Mouse (Mus musculus) lung, adult 2 months (tissue): ENCODE data around the gene Spink8. TPM values are rescaled to one million over a fixed set of nuclear protein-coding genes. Genes with fewer than 3 reads are reported as not detected.
A peak's percentile ranks its signal among the peaks of the same experiment; 100 is the strongest.

Source experiments
- DNase-seq: peaks from one replicate; pipeline ENCODE4 v3.0.0; 2022
- H3K4me1 ChIP-seq: fragments of 200-500 bp; 2 replicates; pipeline ENCODE4 v1.6.1; 2011; ENCODE audit warnings: low read length; ENCODE audit not compliant: control insufficient read depth, insufficient read depth
- H3K4me3 ChIP-seq: fragments of 200-500 bp; replicated peaks from 2 replicates; pipeline ENCODE3; 2011; ENCODE audit warnings: low read depth, mild to moderate bottlenecking, control low read depth, low read length; ENCODE audit errors: extremely low read depth
- CTCF ChIP-seq: fragments of 200-500 bp; IDR thresholded peaks from 2 replicates; pipeline ENCODE4 v1.5.1; 2011; ENCODE audit warnings: mild to moderate bottlenecking, low read length, control low read depth; ENCODE audit not compliant: insufficient read depth
- POLR2A ChIP-seq: fragments of 200-500 bp; IDR thresholded peaks from 2 replicates; pipeline ENCODE4 v1.6.1; 2011; ENCODE audit warnings: low read depth, mild to moderate bottlenecking, control low read depth, low read length, borderline replicate concordance; ENCODE audit errors: extremely low read depth
- WGBS: fragments of 180-500 bp; shearing (Covaris S2); methylation state at CpG from one replicate; pipeline ENCODE4 v1.1.7; 2018; 5-methylcytosine and 5-hydroxymethylcytosine counted together
- polyA plus RNA-seq: library from polyadenylated mRNA; depleted of rRNA; stranded (reverse); fragments of >200 nt; gene quantifications from 2 replicates; pipeline ENCODE4 v1.2.3, GENCODE M21; 2012

Gene Spink8
- polyA plus RNA-seq, 1 experiment, result not detected

DNA sequence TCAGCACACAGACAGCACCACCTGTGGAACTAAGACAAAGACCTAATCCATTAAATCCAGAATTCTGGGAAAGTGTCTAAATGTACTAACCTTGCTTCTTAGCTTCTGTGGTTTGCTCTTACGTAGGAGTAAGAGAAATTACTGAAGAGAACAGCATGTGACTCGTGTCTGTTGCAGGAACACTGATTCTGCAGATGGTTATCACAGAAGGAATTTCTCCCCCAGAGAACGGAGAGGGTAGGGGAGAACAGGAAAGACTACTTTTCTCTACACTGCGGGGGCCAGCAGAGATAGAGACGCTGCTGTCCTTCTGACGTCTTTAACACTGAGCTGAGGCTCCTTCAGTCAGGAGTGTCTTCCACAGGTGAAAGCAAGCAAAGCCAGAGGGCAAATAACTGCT, 4.3 kb downstream of the Spink8 start:
- Histone ChIP-seq H3K4me3 (no peak overlapping the region), H3K4me1 (no peaks in the 10 kb centered on the region)
- TF ChIP-seq CTCF (no peak), POLR2A (no peak)
- DNase-seq, result no peak
- 32% methylated on average over 6 of the region's 6 CpGs for WGBS

- H3K4me3 ChIP-seq, result no peak overlapping the region
- TF ChIP-seq POLR2A, result no peak
- no peak for TF ChIP-seq CTCF
- WGBS, result 41% methylated on average over 4 of the region's 4 CpGs
- DNase-seq, result no peak
- H3K4me1 ChIP-seq, result no peaks in the 10 kb centered on the region
Observed at GRCm38 (mm10) chr9:109825739-109826138, 13.7 kb downstream of the Spink8 start.

DNA sequence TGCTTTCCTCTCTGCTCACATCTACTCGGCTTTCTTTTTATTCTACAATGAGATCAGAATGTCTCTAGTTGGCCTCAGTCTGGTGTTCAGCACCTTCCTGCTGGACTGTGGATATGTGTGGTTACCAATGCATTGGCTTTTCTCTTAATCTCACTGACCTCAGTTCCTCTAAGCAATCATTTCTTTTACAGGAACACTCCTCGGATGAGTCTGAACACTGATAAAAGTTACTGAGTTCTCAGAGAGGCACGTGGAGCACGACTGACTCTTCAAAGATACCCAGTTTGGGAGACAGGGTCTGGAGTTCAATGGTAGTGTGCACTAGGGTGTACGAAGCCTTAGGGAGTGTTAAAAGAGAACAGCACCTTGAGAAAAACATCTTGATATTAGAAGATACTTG, 14.1 kb downstream of the Spink8 start:
- Histone ChIP-seq H3K4me1 (no peaks in the 10 kb centered on the region), H3K4me3 (no peak overlapping the region)
- WGBS, result 60% methylated on average over 5 of the region's 5 CpGs
- TF ChIP-seq CTCF (no peak), POLR2A (no peak)
- DNase-seq, result no peak

GRCm38 (mm10) chr9:109832391-109833087, 20.5 kb downstream of the Spink8 start, which contains the start of gene Nme6:
Gene Nme6, plus strand, starts transcription at chr9:109832749.
- DNase-seq, result peak; percentile 87
- TF ChIP-seq CTCF (peak; percentile 77), POLR2A (peak; percentile 62; the same call in 1 of the 2 replicates)
- Histone ChIP-seq H3K4me1 (peaks cover 9% of the 10 kb centered on the region), H3K4me3 (peak within 1 kb of the TSS; percentile 99)
- under 1% methylated on average over 32 of the region's 32 CpGs for WGBS

DNA sequence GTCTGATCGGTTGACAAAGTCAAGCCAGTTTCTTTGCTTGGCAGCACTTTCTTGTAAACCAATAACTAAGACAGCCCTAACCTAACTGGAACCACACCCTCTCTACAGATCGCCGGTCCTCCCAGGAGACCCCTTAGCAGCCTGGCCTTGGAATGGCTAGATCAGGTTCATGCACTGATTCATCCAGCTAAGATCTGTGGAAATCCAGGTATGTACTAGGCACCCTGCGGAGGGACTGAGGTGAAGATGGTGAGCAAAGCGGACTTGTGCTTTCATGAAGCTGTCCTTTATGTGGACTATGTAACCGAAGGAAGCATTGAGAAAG, 21.0 kb downstream of the Spink8 start:
- peaks cover 9% of the 10 kb centered on the region for H3K4me1 ChIP-seq
- no peak for DNase-seq
- H3K4me3 ChIP-seq, result peak overlapping the region; percentile 99
- WGBS, result 5% methylated on average over 6 of the region's 6 CpGs
- TF ChIP-seq POLR2A (no peak), CTCF (no peak)

- Histone ChIP-seq H3K4me3 (no peak within 1 kb of the TSS), H3K4me1 (no peaks in the 10 kb centered on the region)
- TF ChIP-seq POLR2A (no peak), CTCF (no peak)
- peak; percentile 11 for DNase-seq
- WGBS, result 29% methylated on average over 6 of the region's 6 CpGs
Observed at GRCm38 (mm10) chr9:109849312-109849758, 37.3 kb downstream of the Spink8 start, which contains the start of gene Camp. Gene Camp, minus strand, starts transcription at chr9:109849617.

- no peaks in the 10 kb centered on the region for H3K4me1 ChIP-seq
- no peak for DNase-seq
- 82% methylated on average over 5 of the region's 5 CpGs for WGBS
Observed at GRCm38 (mm10) chr9:109850099-109850498, 38.0 kb downstream of the Spink8 start.

GRCm38 (mm10) chr9:109854341-109854740, 42.3 kb downstream of the Spink8 start:
- WGBS, result 80% methylated on average over 2 of the region's 2 CpGs

More at GRCm38 (mm10) chr9:109850099-109850498, 38.0 kb downstream of the Spink8 start:
- no peak overlapping the region for H3K4me3 ChIP-seq
- TF ChIP-seq CTCF (no peak), POLR2A (no peak)

DNA sequence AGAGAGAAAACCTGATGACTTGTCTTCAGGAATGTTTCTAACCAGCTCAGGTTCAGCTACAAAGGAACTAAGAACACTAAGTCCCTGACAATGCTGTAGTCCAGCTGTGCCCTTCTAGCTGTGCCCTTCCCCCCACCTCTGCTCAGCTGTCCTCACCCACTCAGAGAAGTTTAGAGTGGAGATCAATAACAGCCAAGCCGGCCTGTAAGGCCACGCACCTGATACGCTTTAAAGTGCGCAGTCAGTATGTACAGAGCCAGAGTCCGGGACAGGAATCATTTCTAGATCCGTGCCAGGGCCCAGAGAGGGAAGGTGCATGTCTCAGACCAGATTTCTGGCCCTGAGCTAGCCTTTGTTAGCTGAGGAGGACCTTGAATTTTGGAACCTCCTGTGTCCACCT, 43.9 kb downstream of the Spink8 start:
- no peak overlapping the region for H3K4me3 ChIP-seq
- WGBS, result 72% methylated on average over 6 of the region's 6 CpGs
- TF ChIP-seq CTCF (no peak), POLR2A (no peak)
- no peaks in the 10 kb centered on the region for H3K4me1 ChIP-seq
- no peak for DNase-seq

More at GRCm38 (mm10) chr9:109854341-109854740, 42.3 kb downstream of the Spink8 start:
- Histone ChIP-seq H3K4me1 (no peaks in the 10 kb centered on the region), H3K4me3 (no peak overlapping the region)
- TF ChIP-seq CTCF, result no peak
- TF ChIP-seq POLR2A, result no peak
- no peak for DNase-seq

GRCm38 (mm10) chr9:109862397-109863044, 50.4 kb downstream of the Spink8 start:
- WGBS, result 10% methylated on average over 20 of the region's 20 CpGs
- no peak overlapping the region for H3K4me3 ChIP-seq
- peak; percentile 88 for TF ChIP-seq CTCF
- TF ChIP-seq POLR2A, result no peak
- DNase-seq, result peak; percentile 73
- H3K4me1 ChIP-seq, result no peaks in the 10 kb centered on the region
